Mouse (Mus musculus) regulatory T cell (primary cell): Measurements from ENCODE around the gene Eps8l1.

ENCODE experiments used
- in situ Hi-C: fragments of 300-600 bp; cut with MboI, MseI; formaldehyde crosslinking; loops from one replicate; pipeline ENCODE4 v1.15.1; 2025; ENCODE audit warnings: high pct_unique_total_duplicates

Eps8l1 gene

GRCm38 (mm10) chr7:4507220-4507619 is 46.7 kb downstream of the Eps8l1 start:
- in situ Hi-C loops, result loop anchor here (25.0 kb wide), 1 partner anchor 1880 kb away; the partner anchor contains the start of genes Smim17 and Zfp28

- in situ Hi-C loops, result loop anchor here (25.0 kb wide), 1 partner anchor 1879 kb away; the partner anchor contains the start of genes Smim17 and Zfp28
These were observed 47.7 kb downstream of the Eps8l1 start for GRCm38 (mm10) chr7:4508062-4508738.

- in situ Hi-C loops, result loop anchor here (25.0 kb wide), 1 partner anchor 1879 kb away; the partner anchor contains the start of genes Smim17 and Zfp28
These were observed 48.3 kb downstream of the Eps8l1 start for GRCm38 (mm10) chr7:4508739-4509116.

- in situ Hi-C loops, result loop anchor here (25.0 kb wide), 1 partner anchor 1877 kb away; the partner anchor contains the start of genes Smim17 and Zfp28
These were observed 49.6 kb downstream of the Eps8l1 start for GRCm38 (mm10) chr7:4509863-4510608.

GRCm38 (mm10) chr7:4511489-4512224 is 51.2 kb downstream of the Eps8l1 start:
- in situ Hi-C loops, result loop anchor here (25.0 kb wide), 1 partner anchor 1876 kb away; the partner anchor contains the start of genes Smim17 and Zfp28

- in situ Hi-C loops, result loop anchor here (25.0 kb wide), 1 partner anchor 1874 kb away; the partner anchor contains the start of genes Smim17 and Zfp28
These were observed 52.8 kb downstream of the Eps8l1 start for GRCm38 (mm10) chr7:4513236-4513635.

- in situ Hi-C loops, result loop anchor here (25.0 kb wide), 1 partner anchor 1873 kb away; the partner anchor contains the start of genes Smim17 and Zfp28
These were observed 53.6 kb downstream of the Eps8l1 start for GRCm38 (mm10) chr7:4513829-4514712.

GRCm38 (mm10) chr7:4515853-4516252 is 55.4 kb downstream of the Eps8l1 start:
- in situ Hi-C loops, result loop anchor here (25.0 kb wide), 1 partner anchor 1871 kb away; the partner anchor contains the start of genes Smim17 and Zfp28

- in situ Hi-C loops, result loop anchor here (25.0 kb wide), 1 partner anchor 1871 kb away; the partner anchor contains the start of genes Smim17 and Zfp28
These were observed 56.0 kb downstream of the Eps8l1 start, which contains the start of gene Tnnt1 for GRCm38 (mm10) chr7:4516332-4517050. Gene Tnnt1 (minus strand): TSS chr7:4516382.

GRCm38 (mm10) chr7:4518487-4518886 is 58.0 kb downstream of the Eps8l1 start:
- in situ Hi-C loops, result loop anchor here (25.0 kb wide), 1 partner anchor 1869 kb away; the partner anchor contains the start of genes Smim17 and Zfp28

- in situ Hi-C loops, result loop anchor here (5.0 to 25.0 kb wide), 3 partner anchors 89 to 1866 kb away; partner anchors contain the start of genes Smim17 and Zfp28
These were observed 60.9 kb downstream of the Eps8l1 start for GRCm38 (mm10) chr7:4521231-4522003.

GRCm38 (mm10) chr7:4522292-4522691 is 61.8 kb downstream of the Eps8l1 start:
- in situ Hi-C loops, result loop anchor here (5.0 to 25.0 kb wide), 3 partner anchors 90 to 1865 kb away; partner anchors contain the start of genes Smim17 and Zfp28

GRCm38 (mm10) chr7:4523205-4524130 is 63.0 kb downstream of the Eps8l1 start:
- in situ Hi-C loops, result loop anchor here (5.0 to 25.0 kb wide), 3 partner anchors 91 to 1864 kb away; partner anchors contain the start of genes Smim17 and Zfp28

- in situ Hi-C loops, result loop anchor here (5.0 to 25.0 kb wide), 3 partner anchors 92 to 1863 kb away; partner anchors contain the start of genes Smim17 and Zfp28
These were observed 63.9 kb downstream of the Eps8l1 start, which contains the start of gene Tnni3 for GRCm38 (mm10) chr7:4524212-4524922. Gene Tnni3 (minus strand): TSS chr7:4524229.

- in situ Hi-C loops, result loop anchor here (10.0 kb wide), 1 partner anchor 382 kb away; no protein-coding TSS in a partner anchor
These were observed 66.1 kb downstream of the Eps8l1 start for GRCm38 (mm10) chr7:4526341-4527301.
